Mouse (Mus musculus): ENCODE data around the gene Vps26a. TPM values are rescaled to one million over a fixed set of nuclear protein-coding genes. Genes with fewer than 3 reads are reported as not detected.
A peak's percentile ranks its signal among the peaks of the same experiment; 100 is the strongest.

Gene Vps26a
- polyA plus RNA-seq, 1 experiment from 2014 or later = 59.6 TPM

DNA sequence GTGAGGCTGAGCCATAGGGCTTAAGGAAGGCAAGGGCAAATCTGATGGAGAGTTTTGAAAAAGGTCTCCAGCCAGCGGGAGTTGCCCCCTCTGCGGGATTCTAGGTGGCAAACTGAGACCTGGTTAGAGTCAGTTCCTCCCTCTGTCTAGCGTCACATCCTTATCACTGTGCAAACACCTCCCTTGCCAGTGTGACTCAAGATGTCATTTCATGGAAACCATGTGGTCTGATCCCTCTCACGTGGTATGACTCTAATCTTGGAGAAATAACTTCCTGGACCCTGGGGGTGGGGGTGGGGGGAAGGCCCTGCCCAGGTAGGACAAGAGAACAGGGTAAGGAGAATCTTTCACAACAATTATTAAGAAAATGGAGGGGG, 73.0 kb downstream of the Vps26a start:
- no peaks in the 10 kb centered on the region for H3K4me1 ChIP-seq (replicated peaks; ENCODE audit: control insufficient read depth, insufficient read depth)
- no peaks in the 10 kb centered on the region for H3K27me3 ChIP-seq (ENCODE audit: control insufficient read depth, insufficient read depth, low read length)
- no peak overlapping the region for H3K9ac ChIP-seq (ENCODE audit: low read length)
- H3K27ac ChIP-seq (replicated peaks) = peak overlapping the region; percentile 71
- H3K4me3 ChIP-seq (ENCODE audit: low read depth, low read length) = no peak overlapping the region
- no peaks in the 10 kb centered on the region for H3K9me3 ChIP-seq (ENCODE audit: control insufficient read depth, low read length)
- DNase-seq (ENCODE audit: low spot score) (peak; percentile 70), ATAC-seq (ENCODE audit: low FRiP score, low TSS enrichment) (peak; percentile 81)
- no peaks in the 10 kb centered on the region for H3K36me3 ChIP-seq (ENCODE audit: control insufficient read depth, insufficient read depth, low read length)
- no peak for TF ChIP-seq CTCF (IDR thresholded peaks at IDR 0.05; ENCODE audit: low read depth)
- no peak for TF ChIP-seq EP300 (optimal IDR thresholded peaks at IDR 0.05)
- no peak overlapping the region for H3K4me2 ChIP-seq (replicated peaks; ENCODE audit: low read depth)
- WGBS = 15% methylated on average over 4 of the region's 4 CpGs

DNA sequence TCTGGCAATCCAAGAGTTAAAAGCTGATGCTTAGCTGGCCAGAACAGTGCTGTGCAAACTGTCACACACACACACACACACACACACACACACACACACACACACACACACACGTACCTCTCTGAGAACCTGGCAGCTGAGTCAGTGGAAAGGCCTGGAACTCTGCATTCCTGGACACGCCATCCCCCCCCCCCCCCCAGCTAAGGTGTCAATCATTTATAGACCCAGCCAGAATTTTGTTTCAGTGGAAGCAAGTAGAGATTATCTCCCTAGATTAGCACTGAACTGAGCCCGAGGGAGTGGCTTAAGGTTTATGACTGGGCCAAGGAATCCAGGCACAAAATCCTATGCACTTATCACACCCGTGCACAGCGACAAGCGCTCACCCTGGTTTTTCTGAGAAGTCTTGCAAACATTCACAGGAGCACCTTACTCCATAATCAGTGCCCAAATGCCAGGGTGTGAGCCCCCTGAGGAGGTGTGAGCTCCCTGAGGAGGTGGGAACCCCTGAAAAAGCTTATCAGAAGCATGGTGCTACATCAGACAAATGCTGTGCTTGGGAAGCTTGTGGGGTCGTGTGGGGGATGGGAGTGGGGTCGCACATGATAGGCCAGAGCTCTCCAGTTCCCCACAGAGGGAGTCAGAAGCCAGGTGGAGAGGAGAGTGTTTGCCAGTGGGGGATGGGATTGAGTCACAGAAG, 73.5 kb downstream of the Vps26a start:
- peak; percentile 81 for DNase-seq (ENCODE audit: low spot score)
- Histone ChIP-seq H3K27me3 (ENCODE audit: control insufficient read depth, insufficient read depth, low read length) (no peaks in the 10 kb centered on the region), H3K27ac (replicated peaks) (peak overlapping the region; percentile 71), H3K36me3 (ENCODE audit: control insufficient read depth, insufficient read depth, low read length) (no peaks in the 10 kb centered on the region), H3K4me2 (replicated peaks; ENCODE audit: low read depth) (no peak overlapping the region), H3K9me3 (ENCODE audit: control insufficient read depth, low read length) (no peaks in the 10 kb centered on the region), H3K4me3 (ENCODE audit: low read depth, low read length) (no peak overlapping the region), H3K9ac (ENCODE audit: low read length) (no peak overlapping the region), H3K4me1 (replicated peaks; ENCODE audit: control insufficient read depth, insufficient read depth) (no peaks in the 10 kb centered on the region)
- 6% methylated on average over 8 of the region's 8 CpGs for WGBS
- no peak for TF ChIP-seq EP300 (optimal IDR thresholded peaks at IDR 0.05)
- TF ChIP-seq CTCF (IDR thresholded peaks at IDR 0.05; ENCODE audit: low read depth) = no peak
- peak; percentile 75 for ATAC-seq (ENCODE audit: low FRiP score, low TSS enrichment)

DNA sequence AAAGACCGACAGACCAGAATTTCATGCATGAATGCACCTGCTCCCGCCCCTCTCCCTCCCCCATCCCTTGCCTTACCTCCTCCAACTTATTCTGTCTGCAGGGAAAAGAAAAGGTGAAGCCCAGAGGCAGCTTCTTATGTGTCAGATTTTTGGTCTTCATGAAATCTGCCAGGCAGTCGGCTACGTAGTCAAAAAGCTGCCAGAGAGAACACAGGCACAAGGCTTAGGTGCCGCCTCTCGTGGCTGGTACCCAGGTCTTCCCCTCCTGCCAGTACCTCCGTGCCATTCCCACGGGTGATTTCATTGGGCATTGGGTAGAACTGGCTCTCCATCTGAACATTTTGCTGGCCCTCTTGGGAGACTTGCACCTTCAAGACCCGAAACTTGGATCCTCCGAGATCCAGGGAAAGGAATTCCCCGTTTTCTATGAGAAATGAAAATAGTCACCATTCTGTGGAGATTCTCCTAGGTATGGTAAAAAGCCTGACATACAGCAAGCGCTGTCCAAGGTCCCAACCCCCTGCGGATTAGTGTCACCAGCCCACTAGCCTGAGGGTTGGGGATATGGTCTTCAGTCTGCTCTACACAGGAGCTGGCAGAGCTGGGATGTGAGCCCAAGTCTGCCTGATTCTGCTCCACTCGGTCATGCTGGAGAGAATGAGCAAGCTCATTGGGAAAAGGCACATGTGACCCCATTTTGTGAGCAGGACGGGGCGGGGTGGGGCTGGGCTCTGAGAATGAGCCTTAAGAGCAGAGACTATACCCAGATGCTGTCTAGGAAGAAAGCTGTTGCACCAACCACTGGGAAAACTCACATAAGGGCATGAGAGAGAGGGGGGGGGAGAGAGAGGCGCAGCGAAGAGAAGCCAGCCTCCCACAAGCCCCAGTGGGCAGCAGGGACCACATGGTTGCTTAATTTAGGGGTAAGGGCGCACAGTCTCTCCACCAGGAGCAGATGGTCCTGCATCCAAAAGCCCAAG, 74.9 kb downstream of the Vps26a start:
- Histone ChIP-seq H3K9me3 (ENCODE audit: control insufficient read depth, low read length) (no peaks in the 10 kb centered on the region), H3K27ac (replicated peaks) (no peak overlapping the region), H3K9ac (ENCODE audit: low read length) (no peak overlapping the region; the same call in 1 of the 2 replicates), H3K4me1 (replicated peaks; ENCODE audit: control insufficient read depth, insufficient read depth) (no peaks in the 10 kb centered on the region), H3K4me2 (replicated peaks; ENCODE audit: low read depth) (no peak overlapping the region), H3K36me3 (ENCODE audit: control insufficient read depth, insufficient read depth, low read length) (no peaks in the 10 kb centered on the region), H3K27me3 (ENCODE audit: control insufficient read depth, insufficient read depth, low read length) (no peaks in the 10 kb centered on the region), H3K4me3 (ENCODE audit: low read depth, low read length) (no peak overlapping the region)
- ATAC-seq (ENCODE audit: low FRiP score, low TSS enrichment) (no peak), DNase-seq (ENCODE audit: low spot score) (no peak)
- TF ChIP-seq CTCF (IDR thresholded peaks at IDR 0.05; ENCODE audit: low read depth) = no peak
- no peak for TF ChIP-seq EP300 (optimal IDR thresholded peaks at IDR 0.05)
- 71% methylated on average over 19 of the region's 19 CpGs for WGBS

DNA sequence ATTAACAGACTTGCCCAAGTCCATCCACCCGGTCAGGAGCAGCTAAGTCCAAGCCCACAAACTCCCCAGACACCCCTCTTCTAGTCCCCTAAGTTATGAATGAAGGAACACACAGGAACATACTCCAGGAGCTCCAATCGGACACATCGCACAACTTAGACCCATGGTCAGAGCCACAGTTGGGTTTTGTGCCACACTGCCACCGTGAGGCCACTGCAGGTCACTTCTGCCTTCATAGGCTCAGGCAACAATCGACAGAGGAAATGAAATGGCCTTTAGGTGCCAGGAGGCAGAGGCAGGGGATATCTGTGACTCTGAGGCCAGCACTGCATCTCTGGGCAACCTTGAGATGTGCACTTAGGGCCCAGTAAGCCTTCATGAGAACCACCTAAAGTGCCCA, 75.7 kb downstream of the Vps26a start:
- Histone ChIP-seq H3K4me3 (ENCODE audit: low read depth, low read length) (no peak overlapping the region), H3K27ac (replicated peaks) (no peak overlapping the region), H3K9ac (ENCODE audit: low read length) (no peak overlapping the region), H3K4me2 (replicated peaks; ENCODE audit: low read depth) (no peak overlapping the region), H3K9me3 (ENCODE audit: control insufficient read depth, low read length) (no peaks in the 10 kb centered on the region), H3K4me1 (replicated peaks; ENCODE audit: control insufficient read depth, insufficient read depth) (no peaks in the 10 kb centered on the region), H3K36me3 (ENCODE audit: control insufficient read depth, insufficient read depth, low read length) (no peaks in the 10 kb centered on the region), H3K27me3 (ENCODE audit: control insufficient read depth, insufficient read depth, low read length) (no peaks in the 10 kb centered on the region)
- ATAC-seq (ENCODE audit: low FRiP score, low TSS enrichment) = peak; percentile 28; the same call in 1 of the 2 replicates
- no peak for TF ChIP-seq EP300 (optimal IDR thresholded peaks at IDR 0.05)
- peak; percentile 95 for TF ChIP-seq CTCF (IDR thresholded peaks at IDR 0.05; ENCODE audit: low read depth)
- DNase-seq (ENCODE audit: low spot score) = peak; percentile 80
- 4% methylated on average over 5 of the region's 5 CpGs for WGBS

Other genes starting within 250 kb of the Vps26a start
- gene Tacr2, start 234.4 kb downstream of the Vps26a start, polyA plus RNA-seq (2015; fragmentation: Nextera tagmentation; extraction: Ambion mirVana) = 1.3 and 1.6 TPM in 2 replicates
- 35.6 and 36.5 TPM in 2 replicates for gene Hk1, start 106.9 kb downstream of the Vps26a start, polyA plus RNA-seq (2015; fragmentation: Nextera tagmentation; extraction: Ambion mirVana)
- gene Hkdc1, start 64.3 kb downstream of the Vps26a start, polyA plus RNA-seq (2015; fragmentation: Nextera tagmentation; extraction: Ambion mirVana) = 5.5 and 5.6 TPM in 2 replicates
- gene 4930507D05Rik, start 37.3 kb downstream of the Vps26a start, polyA plus RNA-seq (2015; fragmentation: Nextera tagmentation; extraction: Ambion mirVana) = 0.21 and 0.23 TPM in 2 replicates
- gene Supv3l1, start 37.1 kb downstream of the Vps26a start, polyA plus RNA-seq (2015; fragmentation: Nextera tagmentation; extraction: Ambion mirVana) = 12.6 and 13.9 TPM in 2 replicates
- gene Srgn, start 40.6 kb upstream of the Vps26a start, polyA plus RNA-seq (2015; fragmentation: Nextera tagmentation; extraction: Ambion mirVana) = 12.5 and 14.2 TPM in 2 replicates
- 16.4 and 16.8 TPM in 2 replicates for gene Kif1bp, start 91.7 kb upstream of the Vps26a start, polyA plus RNA-seq (2015; fragmentation: Nextera tagmentation; extraction: Ambion mirVana)
- gene Ddx21, start 115.5 kb upstream of the Vps26a start, polyA plus RNA-seq (2015; fragmentation: Nextera tagmentation; extraction: Ambion mirVana) = 11.1 and 11.2 TPM in 2 replicates
- 80.6 and 81.2 TPM in 2 replicates for gene Ddx50, start 164.4 kb upstream of the Vps26a start, polyA plus RNA-seq (2015; fragmentation: Nextera tagmentation; extraction: Ambion mirVana)
- gene Stox1, start 239.3 kb upstream of the Vps26a start, polyA plus RNA-seq (2015; fragmentation: Nextera tagmentation; extraction: Ambion mirVana) = 0.67 and 0.70 TPM in 2 replicates